Mouse (Mus musculus) urinary bladder, postnatal 10 days (tissue): ENCODE data around the gene Fam160a2.
"Not testable (repeated sequence)": the region's sequence is repeated elsewhere in the genome, so short reads cannot be mapped to it uniquely, and the experiment has no call there.

Experiments used
- DNase-seq: peaks from one replicate; pipeline ENCODE4 v3.0.0; 2022; ENCODE audit warnings: low spot score

The Fam160a2 gene

DNA sequence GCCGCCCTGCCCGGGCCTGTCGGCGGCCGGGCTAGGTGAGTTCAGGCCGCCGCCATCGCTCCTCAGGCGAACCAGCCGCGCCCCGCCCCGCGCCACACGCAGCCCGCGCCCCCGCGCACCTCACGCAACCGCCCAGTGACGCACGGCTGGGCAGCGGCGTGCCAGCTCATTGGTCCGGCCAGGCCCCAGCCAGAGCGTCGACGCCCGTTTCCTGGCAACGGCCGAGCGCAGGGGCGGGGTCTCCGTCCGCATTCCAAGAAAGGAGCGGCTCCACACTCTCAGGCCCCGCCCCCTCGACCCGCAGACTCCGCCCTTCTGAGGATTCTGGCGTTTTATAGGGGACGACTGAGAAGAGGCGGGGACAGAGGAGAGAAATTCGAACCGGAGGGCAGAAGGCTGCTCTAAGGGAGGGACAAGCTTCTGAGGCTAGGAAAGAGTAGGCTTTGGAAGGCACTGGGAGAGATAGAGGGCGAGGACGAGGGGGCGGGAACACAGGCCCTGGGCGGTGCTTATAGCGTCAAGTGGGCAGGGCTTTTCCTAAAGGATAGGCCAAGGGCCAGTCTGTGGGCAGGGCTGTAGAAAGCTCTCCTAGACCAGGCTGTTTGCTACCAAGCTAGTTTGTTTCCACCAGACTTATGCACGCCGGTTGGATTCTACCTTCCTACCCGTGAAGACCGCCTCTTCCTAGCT is at the start of gene Fam160a2:
Gene Fam160a2 (minus strand): TSS at position 120 of the 690 bp plus-strand sequence.
- peak; percentile 97 for DNase-seq

DNA sequence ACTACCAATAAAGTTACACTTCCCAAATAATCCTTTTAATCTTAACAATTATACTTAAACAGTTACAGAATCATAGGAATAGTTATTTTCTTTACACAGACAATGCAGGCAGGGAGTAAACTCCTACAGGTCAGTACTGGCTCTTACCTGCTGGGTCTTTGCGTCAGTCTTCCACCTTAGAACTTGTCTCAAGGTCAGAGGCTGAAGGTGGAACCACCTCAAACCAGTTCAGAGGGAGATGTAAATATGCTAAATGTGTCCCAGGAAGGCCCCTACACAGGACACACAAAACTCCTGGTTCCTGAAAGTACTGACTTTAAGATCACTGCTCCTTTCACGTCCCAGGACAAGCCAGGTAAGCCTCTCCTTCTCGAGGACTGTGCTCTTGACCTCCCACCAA is 45.2 kb upstream of the Fam160a2 start:
- no peak for DNase-seq

DNA sequence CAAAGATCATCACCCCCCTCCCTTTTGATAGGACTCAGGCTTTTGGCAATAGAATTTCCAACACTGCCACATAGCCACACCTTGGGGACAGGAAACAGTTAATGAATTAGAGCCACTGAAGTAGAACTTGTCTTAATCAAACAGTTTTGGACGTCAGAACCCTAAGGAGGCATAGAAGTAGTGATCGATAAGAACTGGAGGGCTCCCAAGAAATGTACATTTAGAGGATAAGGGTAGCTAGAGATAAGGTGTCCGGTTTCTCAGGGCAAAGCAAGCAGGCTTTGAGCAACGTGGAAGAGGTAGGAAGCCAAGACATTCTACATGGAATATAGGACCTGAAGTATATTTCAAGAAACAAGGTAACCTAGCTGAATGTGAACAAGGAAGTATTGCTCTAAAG is 41.6 kb upstream of the Fam160a2 start:
- no peak for DNase-seq

DNA sequence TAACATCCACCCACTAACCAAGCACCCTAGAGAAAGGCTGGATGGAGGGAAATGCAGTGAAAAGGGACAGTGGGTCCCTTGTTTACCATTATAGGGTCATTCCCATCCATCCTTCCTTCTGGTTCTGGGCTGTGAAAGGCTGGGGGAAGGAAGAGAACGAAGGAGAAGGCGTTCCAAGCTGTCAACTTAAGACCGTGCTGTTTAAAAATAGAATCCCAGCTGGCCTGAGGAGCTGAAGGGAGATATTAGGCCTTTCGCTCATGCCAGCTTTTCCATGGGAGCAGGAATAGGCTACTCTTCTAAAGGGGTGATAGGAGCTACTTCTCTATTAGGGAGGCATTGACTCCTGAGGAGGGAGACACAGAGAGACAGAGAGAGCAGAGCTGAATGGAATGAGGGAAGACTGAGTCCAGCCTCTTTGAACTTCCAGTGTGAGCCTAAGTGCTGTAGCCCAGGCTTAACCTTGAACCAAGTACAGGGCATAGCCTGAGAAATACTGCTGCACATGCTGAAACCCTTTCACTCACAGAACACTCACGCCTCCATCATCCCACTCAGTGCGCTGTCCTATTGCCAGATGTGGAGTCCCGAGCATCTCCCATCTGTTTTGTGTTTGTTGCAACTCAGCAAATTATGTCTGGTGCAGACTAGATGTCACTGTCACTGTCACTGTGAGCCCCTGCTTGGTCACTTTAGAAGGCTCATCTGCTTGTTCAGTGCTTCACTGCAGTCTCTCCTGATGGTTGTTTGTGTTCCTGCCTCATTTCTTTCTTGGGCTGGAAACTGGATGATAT is 38.3 kb upstream of the Fam160a2 start:
- DNase-seq, result no peak

DNA sequence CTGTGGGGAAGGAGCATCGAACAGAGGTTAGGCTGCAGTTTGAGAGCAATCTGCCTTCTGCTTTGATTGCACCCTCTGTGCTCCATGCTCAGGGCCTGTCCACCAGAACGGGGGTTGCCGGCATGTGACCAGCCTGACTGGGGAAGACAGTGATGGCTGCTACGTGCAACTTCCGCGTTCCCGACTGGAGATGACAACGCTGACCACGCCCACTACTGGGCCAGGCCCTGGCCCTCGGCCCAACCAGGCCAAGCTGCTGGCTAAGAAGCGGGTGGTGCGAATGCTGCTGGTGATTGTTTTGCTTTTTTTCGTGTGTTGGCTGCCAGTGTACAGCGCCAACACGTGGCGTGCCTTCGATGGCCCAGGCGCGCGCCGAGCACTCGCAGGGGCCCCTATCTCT is 34.9 kb upstream of the Fam160a2 start:
- no peak for DNase-seq

DNA sequence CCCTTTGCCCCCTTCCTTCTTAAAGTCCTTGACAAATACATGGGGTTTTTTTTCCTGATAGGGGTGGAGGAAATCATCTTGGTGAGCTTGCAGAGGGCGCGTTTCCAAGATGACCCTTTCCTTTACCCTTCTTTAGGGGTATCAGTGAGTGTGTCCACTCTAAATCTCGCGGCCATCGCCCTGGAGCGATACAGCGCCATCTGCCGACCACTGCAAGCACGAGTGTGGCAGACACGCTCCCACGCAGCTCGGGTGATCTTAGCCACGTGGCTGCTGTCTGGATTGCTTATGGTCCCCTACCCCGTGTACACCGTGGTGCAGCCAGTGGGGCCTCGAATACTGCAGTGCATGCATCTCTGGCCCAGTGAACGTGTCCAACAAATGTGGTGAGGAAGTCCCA is 34.0 kb upstream of the Fam160a2 start:
- no peak for DNase-seq

DNA sequence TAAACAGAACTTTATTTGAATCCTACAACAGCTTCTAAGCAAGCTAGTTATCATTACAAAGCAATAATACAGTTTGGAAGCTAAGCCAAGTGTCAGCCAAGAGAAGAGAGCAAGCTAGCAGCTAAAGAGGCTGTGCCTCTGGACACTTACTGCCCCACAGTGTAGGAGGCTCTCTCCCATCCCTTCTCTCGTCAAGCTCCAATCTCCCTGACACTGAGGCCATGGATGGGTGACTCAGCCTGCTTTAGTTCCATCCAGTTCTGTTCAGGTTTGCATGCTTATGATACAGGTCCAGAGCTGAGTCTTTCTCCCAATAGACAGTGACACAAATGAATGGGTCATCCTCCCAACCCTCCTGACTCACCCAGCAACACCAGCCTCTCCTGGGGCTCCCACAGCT is 32.2 kb upstream of the Fam160a2 start:
- no peak for DNase-seq

DNA sequence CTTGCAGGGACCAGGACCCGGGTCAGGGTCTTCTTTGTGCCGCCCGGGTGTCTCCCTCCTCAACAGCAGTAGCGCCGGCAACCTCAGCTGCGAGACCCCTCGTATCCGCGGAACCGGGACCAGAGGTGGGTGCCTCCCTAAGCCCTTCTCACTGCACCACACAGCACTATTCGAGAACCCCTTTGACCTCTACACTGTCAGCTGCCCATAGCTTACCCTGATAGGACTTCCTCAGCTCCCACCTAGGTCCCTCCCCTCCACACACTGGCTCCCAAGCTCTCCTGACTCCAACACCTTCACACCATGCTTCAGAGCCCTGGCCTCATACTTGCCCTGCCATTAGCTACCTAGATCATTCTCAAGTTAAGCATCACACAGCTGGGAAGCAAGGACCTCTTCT is 26.2 kb upstream of the Fam160a2 start:
- no peak for DNase-seq

DNA sequence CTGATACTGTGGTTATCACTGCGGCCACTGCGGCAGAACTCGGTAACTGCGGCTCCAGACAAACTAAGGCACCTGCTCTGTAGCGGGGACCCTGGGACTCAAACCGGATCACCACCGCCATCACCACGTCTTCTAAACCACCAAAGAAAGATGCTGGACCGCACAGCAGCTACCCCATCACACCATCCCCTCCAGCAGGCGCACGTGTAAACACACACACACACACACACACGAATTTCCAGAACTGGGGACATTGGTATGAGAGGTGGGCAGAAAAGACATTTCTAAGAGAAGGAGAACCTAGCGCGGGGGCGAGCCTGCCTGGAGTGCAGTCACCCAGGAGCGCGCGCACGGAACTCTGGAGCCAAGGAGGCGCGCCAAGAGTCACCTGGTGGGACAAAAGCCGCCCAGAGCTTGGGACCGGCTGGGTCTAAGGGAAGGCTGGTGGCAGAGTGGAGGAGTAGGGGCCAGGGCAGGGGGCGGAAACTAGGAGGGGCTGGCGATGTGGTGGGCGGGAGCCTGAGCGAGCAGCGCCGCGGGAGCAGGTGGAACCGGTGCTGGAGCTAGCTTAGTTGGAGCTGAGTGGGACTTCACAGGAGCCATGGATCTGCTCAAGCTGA is 25.7 kb upstream of the Fam160a2 start, which contains the start of gene Cckbr:
Gene Cckbr (plus strand): TSS at position 308 of the 620 bp plus-strand sequence.
- no peak for DNase-seq

DNA sequence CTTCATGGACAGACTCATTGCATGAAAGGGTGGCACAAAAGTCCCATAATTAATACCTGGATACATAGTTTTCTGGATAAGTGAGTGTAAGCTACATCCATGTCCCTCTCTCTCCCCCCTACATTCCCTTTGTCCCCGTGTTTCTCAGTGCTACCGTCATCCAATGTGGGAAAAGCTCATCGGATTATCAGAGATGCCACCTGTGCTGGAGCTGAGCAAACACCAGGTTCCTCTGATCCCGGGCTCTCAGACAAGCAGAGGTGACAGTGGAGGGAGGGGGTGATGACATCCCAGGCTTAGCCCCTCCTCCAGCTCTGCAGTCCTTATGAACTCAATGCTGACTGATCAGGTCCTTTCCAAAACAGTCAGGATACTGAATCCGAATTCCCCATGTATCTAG is 24.5 kb upstream of the Fam160a2 start:
- no peak for DNase-seq

DNA sequence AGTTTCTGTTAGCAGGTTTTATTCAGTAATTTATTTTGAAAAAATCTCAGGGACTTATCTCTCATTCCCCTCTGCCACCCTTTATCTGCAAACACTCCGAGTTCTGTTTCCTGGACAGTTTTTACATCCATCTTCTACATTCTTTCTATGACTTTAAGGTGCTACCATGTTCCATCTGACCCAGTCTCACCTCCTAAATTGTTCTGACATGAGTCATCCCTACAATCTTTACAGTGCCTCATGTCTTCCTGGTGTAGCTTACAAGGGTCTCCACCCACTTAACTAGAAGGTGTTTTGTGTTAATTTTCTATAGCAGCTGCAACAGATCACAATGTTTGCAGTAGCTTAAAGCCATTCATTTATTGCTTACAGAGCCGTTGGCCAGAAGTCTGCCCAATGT is 21.0 kb upstream of the Fam160a2 start:
- DNase-seq, result no peak

DNA sequence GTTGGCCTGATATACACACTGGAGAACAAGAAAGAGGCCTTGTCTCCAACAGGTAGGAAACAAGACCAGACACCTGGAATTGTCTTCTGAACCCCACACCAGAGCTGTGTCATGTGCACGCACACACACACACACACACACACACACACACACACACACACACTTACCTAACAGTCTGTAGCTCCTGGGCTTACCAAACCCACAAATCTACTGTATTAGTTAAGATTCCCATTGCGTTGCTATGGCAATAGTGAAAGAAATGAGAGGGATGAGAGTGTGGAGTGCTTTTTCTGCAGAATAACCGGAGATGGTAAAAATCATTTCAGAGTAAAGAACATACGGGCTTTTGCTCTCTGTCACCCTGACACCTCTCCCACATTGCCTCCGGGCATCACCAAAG is 18.3 kb upstream of the Fam160a2 start:
- no peak for DNase-seq

DNA sequence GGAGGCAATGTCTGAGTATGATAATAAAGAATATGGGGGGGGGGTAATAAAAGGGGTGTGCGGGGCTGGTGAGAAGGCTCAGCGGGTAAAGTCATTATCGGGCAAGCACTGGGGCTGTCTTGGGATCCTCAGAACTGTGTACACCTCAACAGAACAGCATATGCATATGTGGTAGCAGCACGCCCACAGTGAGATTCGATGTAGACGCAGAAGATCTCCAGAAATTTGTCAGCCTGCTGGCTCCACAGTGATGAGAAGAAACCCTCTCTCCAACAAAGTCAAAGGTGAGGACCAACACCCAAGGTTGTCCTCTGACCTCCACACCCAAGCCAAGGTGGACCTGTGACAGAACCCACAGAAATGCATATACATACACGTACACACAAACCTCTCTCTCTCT is 16.7 kb upstream of the Fam160a2 start:
- DNase-seq, result no peak

DNA sequence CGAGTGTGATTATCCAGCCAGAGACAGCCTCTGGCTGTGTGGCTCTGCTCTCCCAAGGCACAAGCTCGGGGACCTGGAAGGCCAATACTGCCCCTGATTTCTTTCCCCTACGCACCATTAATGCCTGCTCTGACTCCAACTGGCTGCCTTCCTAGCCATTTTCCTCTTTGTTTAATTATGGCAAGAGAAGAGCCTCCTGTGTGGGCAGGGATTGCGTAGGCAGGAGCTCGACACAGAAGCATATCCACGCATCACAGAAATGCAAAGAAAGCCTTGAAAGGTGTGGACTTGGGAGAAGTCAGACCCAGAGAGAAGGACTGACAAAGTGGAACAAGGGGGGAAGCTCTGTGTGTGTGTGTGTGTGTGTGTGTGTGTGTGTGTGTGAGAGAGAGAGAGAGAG is 14.5 kb upstream of the Fam160a2 start:
- DNase-seq, result no peak

DNA sequence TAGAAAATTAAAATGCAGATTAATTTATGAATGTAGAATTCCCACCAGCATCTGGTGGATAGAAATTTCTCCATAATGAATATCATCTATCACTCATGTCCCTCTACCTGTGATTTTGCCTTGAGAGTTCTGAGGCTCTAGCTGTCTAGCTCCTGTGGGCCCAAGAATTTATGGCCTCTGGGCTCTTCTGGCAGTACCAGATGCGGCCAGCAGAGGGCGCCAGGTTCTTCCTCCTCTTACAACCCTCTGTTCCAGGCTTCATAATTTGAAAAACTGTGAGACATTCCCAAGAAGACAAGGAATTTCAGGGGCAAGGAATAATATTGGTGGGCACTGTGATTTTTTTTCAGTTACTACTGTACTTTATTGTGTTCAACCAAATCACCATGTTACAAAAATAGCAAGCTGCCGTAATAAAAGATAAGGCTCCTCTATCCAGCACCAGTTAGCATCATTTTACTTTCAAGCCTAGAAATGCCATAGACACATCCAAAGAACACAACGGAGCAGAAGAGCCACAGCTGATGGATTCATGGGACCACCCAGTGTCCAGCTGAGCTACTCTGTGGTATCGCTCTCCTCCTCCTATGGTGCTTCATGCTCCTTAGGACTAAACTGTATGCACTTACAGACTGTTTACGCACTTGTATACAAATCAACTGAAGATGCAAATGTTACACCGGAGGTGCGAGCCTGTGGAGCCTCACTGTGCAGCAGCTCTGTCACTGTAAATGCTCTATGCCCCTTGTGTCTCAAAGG is 12.2 kb upstream of the Fam160a2 start:
- DNase-seq, result not testable (repeated sequence)

DNA sequence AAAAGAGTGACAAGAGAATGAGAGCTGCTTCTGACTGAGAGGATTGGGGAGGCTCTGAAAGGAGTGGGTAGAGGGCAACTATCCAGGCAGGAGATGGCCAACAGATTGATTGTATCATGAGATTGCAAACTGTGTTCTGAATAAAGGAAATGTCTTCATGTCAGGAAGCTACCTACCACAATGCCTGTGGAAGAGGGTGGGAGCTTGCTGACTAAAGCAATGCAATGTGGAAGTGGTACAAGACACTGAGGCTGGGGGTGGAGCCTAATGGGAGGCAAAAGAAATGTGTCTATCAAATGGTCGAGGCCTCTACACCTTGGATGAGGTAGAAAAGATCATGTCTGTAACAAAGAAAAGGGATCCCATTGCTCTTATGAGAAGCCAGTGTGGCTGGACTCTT is 6.5 kb upstream of the Fam160a2 start:
- DNase-seq, result no peak

DNA sequence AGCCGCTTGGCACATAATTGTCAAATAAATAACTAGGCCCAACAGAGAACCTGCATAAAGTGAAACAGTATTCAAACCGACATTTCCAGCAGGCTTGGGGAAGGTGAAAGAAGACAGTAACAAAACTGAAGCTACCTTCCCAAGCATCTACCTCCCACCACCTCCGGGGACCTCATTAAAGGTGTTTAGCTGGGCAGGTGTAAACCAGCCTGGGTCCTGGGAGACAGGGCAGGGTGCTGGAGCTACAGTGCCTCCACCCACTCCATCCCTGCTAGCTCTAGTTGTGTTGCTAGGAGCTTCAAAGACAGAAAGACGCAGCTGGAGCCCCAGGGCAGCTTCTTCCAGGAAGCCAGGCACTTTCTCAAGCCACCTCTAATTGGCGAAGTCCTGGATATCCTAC is 4.4 kb upstream of the Fam160a2 start, which contains the start of gene Cnga4:
Gene Cnga4 (plus strand): TSS at position 301 of the 400 bp plus-strand sequence.
- no peak for DNase-seq

DNA sequence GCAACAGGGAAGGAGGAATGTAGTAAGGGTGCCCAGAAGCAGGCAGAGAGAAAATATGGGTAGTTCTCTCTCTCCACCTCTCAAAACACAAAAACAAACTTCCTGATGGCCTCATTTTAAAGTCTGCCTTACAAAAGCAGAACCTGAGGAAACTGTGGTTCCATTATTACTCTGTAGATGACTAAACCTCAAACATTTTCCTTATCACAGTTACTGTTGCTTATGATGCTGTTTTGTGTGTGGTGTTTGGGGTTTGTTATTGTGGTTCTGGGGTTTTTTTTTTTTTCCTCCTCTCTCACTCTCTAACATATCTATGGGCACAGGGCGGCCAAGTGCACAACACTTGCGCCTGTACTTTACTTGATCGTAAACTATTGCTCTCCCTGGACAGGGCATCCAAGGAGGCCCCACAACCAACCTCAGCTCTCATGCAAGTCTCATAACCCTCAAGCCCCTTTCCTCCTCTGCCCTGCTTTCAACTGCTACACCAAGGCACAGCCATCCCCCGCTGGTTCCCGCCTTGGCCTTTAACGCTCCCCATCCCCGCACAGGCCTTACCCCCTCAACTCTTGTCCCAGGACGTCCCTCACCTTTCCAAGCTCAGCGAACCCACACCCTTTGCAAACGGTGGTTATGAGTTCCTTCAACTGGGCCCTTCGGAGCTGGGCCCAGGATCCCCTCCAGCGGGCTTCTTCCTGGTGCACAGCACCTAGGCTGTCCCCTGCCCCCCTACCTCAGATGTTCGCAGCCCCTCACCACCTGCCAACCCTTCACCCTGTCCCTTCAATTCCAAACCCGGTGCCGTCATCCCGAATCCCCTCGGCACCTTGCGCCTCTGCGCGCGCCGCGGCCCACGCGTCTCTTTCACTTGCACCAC is 558 bp downstream of the Fam160a2 start:
- DNase-seq, result no peak

DNA sequence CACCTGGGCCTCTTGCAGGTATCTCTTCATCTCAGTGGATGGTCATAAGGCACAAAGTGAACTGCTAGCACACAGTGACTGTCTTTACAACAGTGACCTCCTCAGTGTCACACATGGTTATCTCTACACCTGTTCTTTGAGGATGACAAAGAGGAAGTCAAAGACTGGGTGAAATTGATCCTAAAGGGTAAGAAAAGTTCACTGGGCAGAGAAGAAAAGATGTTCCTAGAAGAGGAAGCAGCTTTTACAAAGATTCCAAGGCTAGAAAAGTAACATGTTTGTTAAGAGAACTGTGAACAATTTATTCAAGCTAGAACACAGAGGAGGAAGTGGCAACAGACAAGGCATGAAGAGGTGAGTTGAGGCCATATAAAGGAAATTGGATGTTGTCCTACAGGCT is 3.7 kb downstream of the Fam160a2 start:
- no peak for DNase-seq

DNA sequence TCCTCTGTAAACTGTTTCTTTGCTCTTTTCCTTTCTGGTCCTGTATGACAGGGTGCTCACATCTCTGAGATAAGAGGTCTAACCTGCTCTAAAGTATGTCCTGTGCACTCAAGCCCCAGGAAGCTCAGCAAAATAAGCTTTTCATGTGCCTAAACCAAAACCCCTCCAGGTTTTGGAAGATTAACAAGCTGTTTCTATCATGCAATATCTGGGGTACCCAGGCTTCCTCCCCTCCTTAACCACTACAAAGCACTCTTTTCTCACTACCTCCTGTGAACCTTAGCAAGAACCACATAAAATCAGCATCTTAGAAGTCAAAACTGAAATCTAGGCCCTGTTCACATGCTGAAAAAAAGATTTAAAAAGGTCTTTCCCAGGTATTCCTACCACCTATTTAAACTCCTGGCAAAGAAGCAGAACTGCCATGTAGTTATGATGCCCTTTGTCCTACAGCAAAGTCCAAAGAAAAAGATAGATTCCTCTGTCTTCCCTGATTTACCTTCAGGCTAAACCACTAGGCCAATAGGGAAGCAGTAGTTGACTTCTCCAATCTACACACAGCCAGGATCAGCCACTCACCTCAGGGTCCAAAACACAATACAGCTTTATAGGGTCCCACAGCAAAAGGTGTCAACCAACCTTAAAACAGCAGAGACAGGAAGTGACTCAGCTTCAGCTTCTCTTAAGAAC is 4.6 kb downstream of the Fam160a2 start:
- no peak for DNase-seq

DNA sequence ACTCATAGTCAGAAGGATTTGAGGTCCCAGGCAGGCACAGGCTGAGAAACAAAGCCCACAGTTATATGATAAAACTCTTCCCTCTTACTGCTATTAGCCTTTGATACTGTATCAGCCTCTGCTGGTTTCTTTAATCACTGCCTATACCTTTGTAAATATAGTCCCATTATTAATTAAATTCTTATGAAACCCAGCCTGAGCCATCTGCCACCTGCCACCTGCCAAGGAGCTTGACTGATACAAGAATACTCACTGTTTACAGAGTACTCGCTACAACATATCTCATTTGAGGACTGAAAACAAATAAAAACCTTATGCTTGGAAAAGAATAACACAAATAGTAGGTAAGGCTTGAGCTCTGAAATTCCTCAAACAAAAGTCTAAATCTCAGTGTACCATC is 5.2 kb downstream of the Fam160a2 start:
- no peak for DNase-seq
